Mouse (Mus musculus) cerebellum, adult 11-12 months (tissue): ENCODE measurements around the gene Gja5.
A peak's percentile ranks its signal among the peaks of the same experiment; 100 is the strongest.

Experiments
- DNase-seq: peaks from one replicate; pipeline ENCODE4 v3.0.0; 2022

The Gja5 gene

DNA sequence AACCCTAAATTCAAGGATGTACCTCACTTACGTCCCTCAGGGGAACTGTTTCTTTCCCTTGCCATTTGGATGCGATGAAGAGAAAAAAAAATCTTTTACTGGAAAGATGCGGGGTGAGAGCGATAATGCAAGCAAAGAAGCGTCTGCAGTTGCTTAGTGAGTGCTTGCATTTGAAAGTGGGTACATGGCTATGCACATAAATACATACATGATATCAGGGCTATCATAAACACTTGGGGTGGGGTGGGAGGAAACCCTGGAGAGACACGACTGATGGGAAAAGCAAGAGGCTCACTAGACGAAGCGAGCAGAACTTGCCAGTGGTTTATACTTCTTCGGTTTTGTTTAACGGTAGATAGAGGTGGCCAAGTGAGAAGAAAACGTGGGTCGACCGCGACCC is at the start of gene Gja5:
TSS of gene Gja5 (plus strand) at position 301 of the 400 bp plus-strand sequence.
- no peak for DNase-seq

DNA sequence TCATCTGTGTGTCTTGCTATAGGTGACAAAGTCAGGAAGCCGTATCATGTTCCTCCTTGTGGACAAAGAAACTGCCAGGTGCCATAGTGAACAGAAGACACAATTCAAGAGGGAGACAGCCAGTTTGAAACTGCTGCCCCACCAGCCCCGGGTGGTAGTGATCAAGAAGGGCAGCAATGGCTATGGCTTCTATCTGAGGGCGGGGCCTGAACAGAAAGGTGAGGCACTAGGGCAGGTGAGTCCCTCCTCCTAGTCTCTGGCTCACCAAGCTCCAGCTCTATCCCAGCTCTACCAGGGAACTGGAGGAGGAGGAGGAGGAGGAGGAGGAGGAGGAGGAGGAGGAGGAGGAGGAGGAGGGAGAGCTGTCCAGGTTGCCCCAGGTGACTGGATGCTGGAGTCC is 48.7 kb upstream of the Gja5 start:
- no peak for DNase-seq

DNA sequence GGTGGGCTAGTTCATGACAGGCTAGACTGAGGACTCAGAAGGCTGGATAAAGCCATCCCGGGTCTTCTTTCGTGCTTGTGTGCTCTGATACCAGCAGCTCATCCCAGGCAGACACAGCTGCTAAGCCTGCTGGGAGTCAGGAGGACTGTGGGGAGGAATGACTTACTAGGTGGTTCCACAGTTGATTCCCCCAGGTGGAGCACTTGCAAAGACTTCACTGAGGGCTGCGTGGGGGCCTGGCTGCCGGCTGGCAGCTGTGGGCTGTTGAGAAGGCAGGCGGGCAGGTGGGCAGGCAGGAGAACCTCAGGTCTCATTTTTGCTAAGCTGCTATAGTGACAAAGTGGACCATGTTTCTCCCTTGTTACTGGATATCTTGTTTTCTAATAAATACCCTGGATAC is 44.0 kb upstream of the Gja5 start:
- DNase-seq: no peak

DNA sequence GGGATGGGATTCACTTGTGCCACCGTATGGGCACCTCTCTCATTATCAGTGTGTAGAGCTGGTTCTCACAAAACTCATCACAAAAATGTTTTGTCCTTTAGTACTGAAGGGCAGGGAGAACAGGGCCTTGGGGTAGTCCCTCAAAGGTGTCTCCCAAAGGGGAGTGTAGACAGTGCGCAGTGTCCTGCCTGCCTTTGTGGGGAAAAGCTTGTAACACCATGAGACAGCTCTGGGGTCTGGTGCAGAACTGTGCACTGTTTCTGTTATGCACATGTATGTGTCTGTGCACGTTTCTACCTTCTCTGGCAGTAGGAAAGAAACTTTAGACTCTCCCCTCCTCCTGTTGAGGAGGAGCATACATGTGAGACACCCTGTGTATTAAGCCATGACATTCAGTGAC is 36.6 kb upstream of the Gja5 start:
- DNase-seq: no peak

DNA sequence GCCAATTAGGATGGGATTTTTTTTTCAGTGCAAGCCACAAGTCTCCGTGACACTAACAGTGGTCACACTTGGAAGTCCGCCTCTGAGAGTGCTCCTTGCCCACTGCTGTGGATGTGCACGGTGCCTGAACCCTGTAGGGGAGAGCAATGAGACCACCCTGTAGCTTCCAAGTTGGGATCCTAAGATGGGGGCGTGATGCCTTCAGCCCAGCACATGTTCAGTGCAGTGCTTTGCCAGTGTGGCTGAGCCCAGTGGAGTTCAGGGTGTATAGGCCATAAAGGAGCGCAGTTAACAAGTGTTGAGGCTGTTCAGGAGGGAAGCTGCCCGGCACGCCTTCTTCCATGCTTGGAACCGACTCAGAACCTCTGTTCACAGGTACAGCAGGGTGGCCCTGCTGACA is 35.9 kb upstream of the Gja5 start:
- no peak for DNase-seq

DNA sequence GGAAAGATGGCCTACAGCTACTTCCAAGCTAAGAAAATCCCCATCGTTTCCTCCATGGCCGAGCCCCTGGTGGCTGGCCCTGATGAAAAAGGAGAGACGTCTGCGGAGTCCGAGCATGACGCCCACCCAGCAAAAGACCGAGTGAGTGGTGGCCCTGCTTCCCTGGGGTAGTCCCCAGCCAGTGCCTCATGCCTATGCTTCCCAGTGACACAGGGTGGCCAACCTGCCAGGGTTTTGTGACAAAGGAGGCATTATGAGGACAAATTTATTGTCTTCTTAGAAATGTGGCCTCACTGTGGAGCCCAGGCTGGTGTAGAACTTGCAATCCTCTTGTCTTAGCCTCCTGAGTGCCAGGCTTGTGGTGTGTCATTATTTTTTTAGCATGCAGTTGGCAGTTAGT is 35.4 kb upstream of the Gja5 start:
- DNase-seq: no peak

DNA sequence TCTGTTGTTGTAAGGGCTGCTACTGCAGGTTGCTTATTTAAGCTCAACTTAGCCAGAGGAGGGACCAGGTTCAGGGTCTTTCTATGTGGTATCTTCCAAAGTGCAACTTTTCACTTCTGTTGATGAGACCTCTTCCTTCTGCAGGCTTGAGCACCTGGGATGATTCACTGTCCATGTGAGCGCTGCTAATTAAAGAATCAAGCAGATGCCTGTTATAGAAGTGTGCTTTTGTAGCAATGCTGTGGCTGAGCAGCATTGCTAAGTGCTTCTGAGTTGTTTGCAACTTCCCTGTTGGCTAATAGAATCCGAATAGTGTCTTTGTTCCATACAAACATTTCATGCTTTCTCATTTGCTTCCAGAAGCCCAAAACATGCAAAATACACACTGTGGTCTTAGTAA is 34.2 kb upstream of the Gja5 start:
- no peak for DNase-seq

DNA sequence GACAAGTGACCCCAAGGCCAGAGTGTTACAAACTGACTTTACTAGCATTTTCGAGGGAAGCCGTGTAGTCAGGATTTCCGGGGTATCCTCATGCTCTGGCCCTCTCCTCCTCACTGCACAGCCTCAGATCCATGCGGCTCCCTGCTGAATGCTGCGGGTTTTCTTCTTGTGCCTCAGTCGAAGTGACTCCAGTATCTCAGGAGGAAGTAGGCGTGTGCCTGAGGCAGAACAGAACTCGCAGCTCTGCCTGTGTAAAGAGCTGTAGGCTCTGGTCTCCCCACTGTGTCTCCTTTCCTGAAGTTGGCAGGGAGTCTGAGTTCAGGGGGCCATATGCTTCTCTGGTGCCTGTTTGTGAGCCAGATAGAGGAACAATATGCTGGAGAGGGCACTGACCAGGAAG is 33.4 kb upstream of the Gja5 start:
- no peak for DNase-seq

DNA sequence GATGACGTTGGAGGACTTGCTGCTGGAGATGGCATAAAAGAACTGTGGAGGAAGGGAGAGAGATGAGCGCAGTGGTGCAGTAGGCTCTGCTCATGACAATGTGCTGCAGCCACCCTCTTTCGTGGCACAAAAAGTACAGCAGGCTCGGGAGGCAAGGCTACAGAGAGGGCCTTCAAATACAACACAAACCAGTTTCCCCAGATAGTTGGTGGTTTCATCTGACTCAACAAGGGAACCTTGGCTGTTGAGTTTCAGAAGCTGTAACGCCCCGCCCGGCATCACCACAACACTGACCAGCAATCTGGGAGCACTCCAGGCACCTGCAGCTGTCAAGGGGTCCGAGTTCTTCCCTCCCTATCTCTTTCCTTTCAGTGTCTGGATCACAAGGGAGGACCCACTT is 32.0 kb upstream of the Gja5 start:
- DNase-seq: no peak

DNA sequence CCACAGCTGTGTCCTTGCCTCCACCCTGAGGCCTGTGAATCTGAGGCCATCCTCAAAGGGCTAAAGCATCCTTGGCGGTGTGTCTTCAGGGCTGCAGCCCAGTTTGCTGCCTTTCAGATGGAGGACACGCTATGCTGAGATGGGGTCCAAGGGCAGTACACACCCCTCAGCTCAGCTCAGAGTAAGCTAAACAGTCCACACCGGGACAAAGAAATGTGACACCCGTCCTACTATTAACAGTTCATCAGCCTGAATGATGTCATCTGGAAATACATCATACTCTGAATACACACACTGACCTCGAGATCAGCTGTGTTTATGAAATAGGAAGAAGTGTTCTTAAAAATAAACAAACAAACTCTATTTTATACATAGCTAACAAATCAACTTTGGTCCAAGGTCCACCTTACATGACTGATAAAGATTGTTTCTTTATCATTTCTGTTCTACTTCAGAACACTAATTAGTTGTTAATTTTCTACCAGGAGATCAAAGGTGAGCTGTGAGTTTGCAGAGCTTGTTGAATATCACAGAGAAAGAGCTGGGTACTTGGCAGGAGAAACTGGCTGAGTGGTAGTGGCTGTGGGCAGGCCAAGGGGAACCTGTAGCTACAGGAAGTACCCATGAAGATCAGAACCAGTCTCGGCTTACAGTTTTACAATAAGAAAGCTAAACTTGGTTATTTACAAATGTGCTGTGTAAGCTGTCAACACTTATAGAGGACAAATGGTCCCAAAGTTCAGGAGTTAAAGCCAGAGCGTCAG is 29.5 kb upstream of the Gja5 start:
- DNase-seq: no peak

DNA sequence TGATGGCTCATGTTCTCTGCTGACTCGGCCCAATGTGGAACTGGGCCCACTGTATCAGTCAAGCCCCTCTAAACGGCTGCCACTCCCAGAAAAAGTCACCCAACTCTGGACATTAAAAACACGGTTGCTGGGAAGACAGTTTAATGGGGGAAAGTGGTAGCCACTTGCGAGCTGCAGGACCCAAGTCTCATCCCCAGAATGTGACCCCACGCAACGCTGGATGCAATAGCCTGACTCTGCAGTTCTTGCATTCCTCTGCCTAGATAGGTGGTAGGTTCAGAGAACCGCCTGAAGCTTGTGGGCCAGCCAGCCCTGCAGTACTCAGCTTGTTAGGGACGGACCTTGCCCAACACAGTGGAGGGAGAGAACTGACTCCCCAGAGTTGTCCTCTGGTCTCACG is 25.0 kb upstream of the Gja5 start:
- no peak for DNase-seq

DNA sequence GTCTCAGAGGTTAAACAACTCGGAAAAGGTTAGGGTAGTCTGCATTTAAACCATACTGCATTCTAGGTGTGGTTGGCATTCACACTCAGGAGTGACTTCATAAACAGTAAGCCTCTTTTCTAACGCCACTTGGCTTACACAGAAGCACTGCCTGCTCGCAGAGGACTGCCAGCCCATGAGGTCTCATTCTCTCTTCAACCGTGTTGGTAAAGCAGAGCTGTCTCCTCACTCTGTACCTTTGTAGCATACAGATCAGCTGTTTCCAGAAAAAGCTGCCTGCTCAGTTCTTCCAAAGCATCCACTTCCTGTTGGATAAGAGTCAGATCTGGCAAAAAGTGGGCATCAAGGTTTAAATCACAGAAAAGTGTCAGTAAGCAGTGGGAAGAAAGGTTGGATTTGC is 24.1 kb upstream of the Gja5 start:
- DNase-seq: no peak

DNA sequence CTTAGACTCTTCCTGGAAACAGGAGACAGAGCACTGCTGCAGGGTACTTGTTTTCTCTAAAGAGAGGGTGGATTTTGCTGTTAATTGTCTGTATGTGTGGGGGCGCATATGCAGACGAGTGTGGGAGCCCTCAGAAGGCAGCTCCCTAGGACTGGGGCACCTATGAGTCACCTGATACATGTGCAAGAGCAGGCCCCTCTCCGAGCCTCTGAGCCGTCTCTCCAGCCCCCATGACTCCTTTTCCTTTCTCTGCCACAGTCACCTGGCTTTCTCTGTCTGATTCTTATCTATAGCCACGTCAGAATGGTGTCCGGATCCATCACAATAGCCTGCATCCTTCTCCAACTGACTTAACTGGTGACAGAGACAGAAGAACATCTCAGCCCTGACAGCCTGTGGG is 22.9 kb upstream of the Gja5 start:
- DNase-seq: no peak

DNA sequence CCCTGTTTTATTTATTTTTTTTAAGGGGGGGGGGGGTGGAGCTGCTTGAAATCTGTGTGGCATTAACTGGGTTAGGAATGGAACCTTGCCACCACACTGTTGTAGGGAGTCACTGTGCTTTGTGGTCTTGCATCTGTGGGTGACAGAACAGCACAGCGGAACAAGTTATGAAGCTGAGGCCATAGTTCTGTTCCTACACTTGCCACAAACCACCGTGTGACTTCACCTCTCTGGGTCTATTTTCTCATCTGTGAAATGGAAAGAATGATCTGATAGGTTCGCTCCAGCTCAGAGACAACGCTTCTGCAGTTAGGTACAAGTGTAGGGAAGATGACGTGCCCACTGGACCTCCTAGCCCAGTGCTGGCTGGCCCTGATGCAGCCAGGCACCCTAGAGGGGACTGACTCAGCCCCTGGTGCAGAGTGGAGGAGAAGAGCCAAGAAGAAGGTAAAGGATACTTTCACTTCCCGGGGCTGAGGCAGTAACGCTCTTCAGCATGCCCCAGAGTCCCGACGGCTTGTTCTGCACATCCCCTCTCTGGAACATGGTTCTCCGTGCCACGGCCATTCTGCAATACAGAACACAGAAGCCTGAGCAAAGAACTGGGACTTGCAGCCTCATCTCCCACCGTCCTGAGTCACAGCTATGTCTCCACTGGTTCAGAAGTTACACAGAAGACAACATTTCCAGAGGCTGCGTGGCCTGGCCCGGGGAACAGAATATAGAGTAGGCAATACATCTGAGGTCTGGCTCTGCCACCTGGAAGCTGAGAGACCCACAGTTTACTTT is 22.2 kb upstream of the Gja5 start:
- no peak for DNase-seq

DNA sequence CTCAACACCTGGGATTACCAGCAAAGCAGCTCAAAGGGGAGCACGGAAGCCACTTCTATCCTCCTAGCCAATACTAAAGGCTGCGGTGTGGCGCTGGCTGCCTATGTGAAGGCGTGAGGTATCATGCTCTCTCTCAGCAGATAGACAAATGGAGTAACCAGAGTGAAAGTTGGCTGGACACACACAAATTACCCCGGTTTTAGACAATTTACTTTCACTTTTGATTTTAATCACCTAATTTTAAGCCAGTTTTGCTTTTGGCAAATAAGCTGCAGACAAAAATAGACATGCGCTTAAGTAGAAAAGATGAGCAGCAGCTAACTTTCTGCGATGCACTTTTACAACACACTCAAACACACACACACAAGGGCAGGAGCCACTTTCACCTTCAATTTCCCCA is 20.8 kb upstream of the Gja5 start:
- DNase-seq: no peak

DNA sequence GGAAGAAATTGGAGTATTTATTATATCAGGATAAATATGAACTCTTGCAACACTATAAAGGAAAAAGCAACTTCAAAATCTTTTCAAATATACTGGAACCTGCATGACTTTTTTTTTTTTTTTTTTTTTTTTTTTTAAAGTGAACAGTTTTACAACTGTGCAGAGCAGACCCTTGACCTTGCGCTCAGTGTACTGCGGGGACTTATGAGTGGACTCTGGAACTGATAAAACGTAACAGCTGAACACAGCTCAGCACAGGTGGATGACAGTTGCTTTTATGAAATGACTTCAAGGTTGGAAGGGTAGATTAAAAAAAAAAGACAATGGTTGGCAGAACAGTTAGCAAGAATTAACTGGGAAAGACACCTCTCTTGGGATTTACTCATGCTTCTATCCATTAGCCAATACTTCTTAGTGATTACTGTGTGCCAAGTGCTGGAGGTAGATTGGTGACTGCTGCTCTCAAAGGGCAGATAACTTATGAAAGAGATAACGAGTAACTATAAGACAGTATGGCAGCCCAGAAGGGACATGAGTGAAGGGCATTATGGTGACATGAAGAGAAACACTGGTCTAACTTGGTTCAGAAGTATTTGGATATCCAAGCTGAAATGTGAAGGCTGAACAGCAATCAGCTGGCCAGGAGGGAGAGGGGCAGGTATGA is 2.0 kb upstream of the Gja5 start:
- DNase-seq: no peak

DNA sequence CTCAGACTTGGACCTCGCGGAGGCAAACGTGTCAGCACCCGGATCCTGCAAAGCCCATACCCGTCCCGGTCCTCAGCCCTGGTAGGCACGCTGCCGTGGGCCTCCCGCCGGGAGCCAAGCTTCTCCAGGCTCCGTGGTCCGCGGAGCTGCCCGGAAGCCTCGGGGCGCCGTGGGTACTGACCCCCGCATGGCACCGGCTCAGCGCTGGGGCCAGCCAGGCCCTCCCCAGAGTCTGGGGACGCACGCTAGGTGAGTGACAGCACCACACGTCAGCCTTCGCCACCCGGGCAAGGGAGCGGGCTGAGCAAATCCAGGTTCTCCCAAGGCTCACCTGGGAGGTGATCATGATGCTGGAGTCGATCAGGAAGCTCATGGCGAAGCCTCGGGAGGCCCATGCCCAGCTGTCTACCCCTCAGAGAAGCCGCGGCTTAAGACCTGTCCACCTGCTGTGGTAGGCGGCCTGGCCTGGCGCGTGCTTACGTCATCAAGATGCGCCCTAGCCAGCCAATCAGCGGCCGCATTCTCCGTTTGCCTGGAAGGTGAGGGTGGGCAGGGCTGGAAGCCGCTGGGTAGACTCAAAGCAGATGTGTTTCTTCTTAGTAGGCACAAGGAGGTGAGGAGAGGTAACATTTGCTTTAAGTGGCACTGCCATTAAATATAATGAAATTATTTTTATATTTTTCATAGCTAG is 503 bp downstream of the Gja5 start, which contains the start of gene Gpr89:
TSS of gene Gpr89 (minus strand) at position 496 of the 691 bp plus-strand sequence.
- peak; percentile 95 for DNase-seq

DNA sequence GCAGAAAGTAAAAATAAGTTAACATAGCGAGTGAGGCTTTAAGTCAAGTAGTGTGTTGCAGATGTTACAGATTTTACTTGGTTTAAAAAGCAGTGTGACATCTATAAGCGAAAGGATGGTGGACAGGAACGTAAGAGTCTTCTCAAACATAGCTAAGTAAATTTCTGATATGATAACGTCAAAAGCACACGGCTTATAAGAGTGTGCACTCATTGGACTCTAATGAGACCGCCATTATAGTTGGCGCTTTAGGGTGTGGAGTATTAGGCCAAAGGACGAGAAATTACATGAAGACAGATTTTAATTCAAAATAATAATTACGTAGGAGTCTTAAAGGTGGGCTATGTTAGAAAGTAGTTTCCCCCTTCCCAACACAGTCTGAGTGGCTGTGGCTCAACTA is 1.1 kb downstream of the Gja5 start:
- no peak for DNase-seq

DNA sequence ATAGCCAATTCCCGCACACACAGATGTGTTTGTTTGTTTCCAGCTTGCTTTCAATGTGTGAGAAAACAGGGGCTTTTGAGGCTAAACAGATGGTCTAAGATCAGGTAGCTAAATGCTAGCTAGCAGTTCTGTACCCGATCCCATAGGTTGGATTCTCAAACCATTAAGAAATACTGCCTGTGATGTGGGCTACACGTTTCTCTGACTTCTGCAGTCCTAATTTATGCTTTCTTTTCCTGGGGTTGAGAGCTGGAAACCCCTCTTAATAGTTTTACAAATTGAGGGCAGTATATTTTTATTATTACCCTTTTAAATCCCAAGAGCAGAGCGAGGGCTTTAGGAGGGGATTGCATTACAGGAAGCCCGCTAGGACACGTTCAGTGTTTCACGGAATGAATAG is 16.5 kb downstream of the Gja5 start:
- no peak for DNase-seq

DNA sequence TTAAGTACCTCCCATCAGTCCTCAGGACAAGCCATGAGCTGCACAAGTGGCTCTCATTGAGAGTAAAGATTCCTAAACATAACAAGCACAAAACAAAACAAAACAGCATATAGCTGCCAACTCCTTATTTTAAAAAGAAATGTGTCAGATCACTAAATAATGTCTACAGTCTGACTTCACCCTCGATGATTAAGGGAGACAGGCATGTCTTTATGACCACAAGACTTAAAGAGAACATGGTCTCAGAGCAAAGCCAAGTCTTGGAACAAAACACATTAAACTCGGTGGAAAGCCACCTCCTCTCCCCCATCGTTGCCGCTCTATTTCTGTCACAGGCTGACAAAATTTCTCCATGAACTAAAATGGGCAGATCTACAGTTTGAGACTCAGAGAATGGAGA is 20.1 kb downstream of the Gja5 start:
- DNase-seq: no peak

DNA sequence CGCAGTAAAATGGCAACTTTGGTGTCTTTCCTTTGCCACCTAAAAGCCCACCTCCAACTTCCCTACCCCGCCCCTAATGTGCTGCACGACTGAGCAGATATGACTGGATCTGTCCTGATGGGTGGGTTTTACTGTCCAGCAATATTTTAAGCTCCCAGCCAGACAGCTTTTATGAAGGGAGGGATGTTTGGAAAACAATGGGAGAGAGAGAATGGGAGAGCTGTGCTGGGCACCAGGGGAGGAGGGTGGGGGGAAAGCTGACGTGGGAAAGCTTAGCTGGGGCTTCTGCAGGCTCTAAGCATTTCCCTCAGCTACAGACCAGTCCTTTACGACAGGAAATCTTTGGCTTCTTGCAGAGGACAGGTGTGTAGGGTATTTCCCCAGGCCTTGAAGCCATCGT is 21.4 kb downstream of the Gja5 start, which contains the start of gene Gja8:
TSS of gene Gja8 (minus strand) at position 101 of the 400 bp plus-strand sequence.
- DNase-seq: no peak

DNA sequence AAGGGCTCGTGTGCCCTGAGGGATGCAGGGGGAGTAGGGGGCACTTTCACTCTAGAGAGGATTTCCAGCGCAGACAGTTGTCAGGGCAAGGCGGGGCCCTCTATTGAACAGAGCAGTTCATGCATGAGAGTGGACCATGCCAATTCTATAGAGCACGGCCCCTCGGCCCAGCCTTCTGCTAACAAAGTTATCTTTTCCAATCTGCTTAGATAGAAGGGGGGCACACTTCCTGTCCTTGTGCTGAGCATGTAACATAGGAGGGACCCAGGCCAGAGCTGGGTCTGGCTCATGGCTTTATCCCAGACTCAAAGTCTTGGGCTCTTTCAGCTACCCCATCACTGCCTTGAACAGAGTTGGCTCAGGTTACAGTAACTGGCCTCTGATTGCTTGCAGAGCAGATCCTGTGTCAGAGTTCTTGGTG is 26.8 kb downstream of the Gja5 start:
- no peak for DNase-seq

DNA sequence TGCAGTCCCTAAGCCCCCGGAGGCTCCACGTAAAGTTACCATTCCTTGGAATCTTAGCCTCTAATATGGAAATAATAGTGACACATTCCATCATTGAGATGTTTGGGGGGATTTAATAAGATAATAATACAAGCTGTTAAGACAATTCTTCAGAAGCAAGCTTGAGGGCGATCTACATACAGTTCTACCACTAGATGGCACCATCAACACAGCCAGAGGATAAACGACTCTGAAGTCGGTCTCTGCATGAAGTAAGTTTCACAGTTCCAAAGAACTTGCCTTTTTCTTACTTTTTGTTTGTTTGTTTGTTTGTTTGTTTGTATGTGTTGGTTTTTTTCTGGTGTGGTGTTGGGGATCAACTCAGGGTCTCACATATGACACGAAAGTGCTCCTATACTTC is 31.7 kb downstream of the Gja5 start:
- no peak for DNase-seq
